Mouse (Mus musculus): Measurements from ENCODE around the gene Ceacam20. TPM values are rescaled to one million over a fixed set of nuclear protein-coding genes. Genes with fewer than 3 reads are reported as not detected.
"Not testable (repeated sequence)": the region's sequence is repeated elsewhere in the genome, so short reads cannot be mapped to it uniquely, and the experiment has no call there.

The Ceacam20 gene
- polyA plus RNA-seq (2016; fragmentation: Nextera tagmentation; extraction: Ambion mirVana) = not detected in 2 replicates

- DNase-seq (ENCODE audit: low spot score) = no peak
- Histone ChIP-seq H3K4me3 (no peak within 1 kb of the TSS), H3K27ac (no peak within 1 kb of the TSS), H3K27me3 (ENCODE audit: insufficient read depth, poor library complexity, severe bottlenecking) (no peaks in the 10 kb centered on the region), H3K4me1 (no peaks in the 10 kb centered on the region), H3K9me3 (peaks cover 16% of the 10 kb centered on the region), H3K36me3 (no peaks in the 10 kb centered on the region)
- 73% methylated on average over 7 of the region's 7 CpGs for WGBS
Measured at GRCm38 (mm10) chr7:19964985-19965579, at the start of gene Ceacam20. Gene Ceacam20 (plus strand): TSS chr7:19965412.

- H3K9me3 ChIP-seq = no peaks in the 10 kb centered on the region
- H3K27ac ChIP-seq = peak overlapping the region; percentile 96
- WGBS = 24% methylated on average over 4 of the region's 4 CpGs
- H3K4me1 ChIP-seq = peaks cover 15% of the 10 kb centered on the region
- no peaks in the 10 kb centered on the region for H3K27me3 ChIP-seq (ENCODE audit: insufficient read depth, poor library complexity, severe bottlenecking)
- H3K4me3 ChIP-seq = peak overlapping the region; percentile 92
- peaks cover 35% of the 10 kb centered on the region for H3K36me3 ChIP-seq
- no peak for DNase-seq (ENCODE audit: low spot score)
Measured at GRCm38 (mm10) chr7:19920166-19920505, 45.1 kb upstream of the Ceacam20 start.

GRCm38 (mm10) chr7:19920506-19921261 is 44.5 kb upstream of the Ceacam20 start, which contains the start of gene Pvr:
Gene Pvr (minus strand): TSS chr7:19921160.
- H3K4me3 ChIP-seq = peak within 1 kb of the TSS; percentile 92
- DNase-seq (ENCODE audit: low spot score) = peak; percentile 84
- H3K4me1 ChIP-seq = peaks cover 15% of the 10 kb centered on the region
- under 1% methylated on average over 60 of the region's 60 CpGs for WGBS
- H3K27me3 ChIP-seq (ENCODE audit: insufficient read depth, poor library complexity, severe bottlenecking) = no peaks in the 10 kb centered on the region
- H3K9me3 ChIP-seq = no peaks in the 10 kb centered on the region
- peaks cover 29% of the 10 kb centered on the region for H3K36me3 ChIP-seq
- peak within 1 kb of the TSS; percentile 96 for H3K27ac ChIP-seq

- 57% methylated on average over 2 of the region's 2 CpGs for WGBS
- Histone ChIP-seq H3K36me3 (peaks cover 3% of the 10 kb centered on the region), H3K27me3 (ENCODE audit: insufficient read depth, poor library complexity, severe bottlenecking) (no peaks in the 10 kb centered on the region), H3K9me3 (no peaks in the 10 kb centered on the region), H3K4me1 (peaks cover 15% of the 10 kb centered on the region), H3K4me3 (no peak overlapping the region), H3K27ac (no peak overlapping the region)
- no peak for DNase-seq (ENCODE audit: low spot score)
Measured at GRCm38 (mm10) chr7:19923354-19923753, 41.9 kb upstream of the Ceacam20 start.

- WGBS = 5% methylated on average over 10 of the region's 15 CpGs
- no peaks in the 10 kb centered on the region for H3K9me3 ChIP-seq
- no peak for DNase-seq (ENCODE audit: low spot score)
Measured at GRCm38 (mm10) chr7:19923797-19924196, 41.4 kb upstream of the Ceacam20 start.

GRCm38 (mm10) chr7:19925376-19925775 is 39.8 kb upstream of the Ceacam20 start:
- no peaks in the 10 kb centered on the region for H3K9me3 ChIP-seq
- H3K4me1 ChIP-seq = peaks cover 10% of the 10 kb centered on the region; the same call in 1 of the 2 replicates
- no peak for DNase-seq (ENCODE audit: low spot score)
- no peak overlapping the region for H3K4me3 ChIP-seq
- 53% methylated on average over 1 of the region's 1 CpGs for WGBS
- H3K27me3 ChIP-seq (ENCODE audit: insufficient read depth, poor library complexity, severe bottlenecking) = no peaks in the 10 kb centered on the region
- H3K27ac ChIP-seq = no peak overlapping the region
- no peaks in the 10 kb centered on the region for H3K36me3 ChIP-seq

More at GRCm38 (mm10) chr7:19923797-19924196, 41.4 kb upstream of the Ceacam20 start:
- peaks cover 15% of the 10 kb centered on the region for H3K4me1 ChIP-seq
- no peaks in the 10 kb centered on the region for H3K27me3 ChIP-seq (ENCODE audit: insufficient read depth, poor library complexity, severe bottlenecking)
- no peak overlapping the region for H3K27ac ChIP-seq
- 0 out of 2 replicates have a peak overlapping the region, but pooled peaks have one; percentile 15 for H3K4me3 ChIP-seq
- no peaks in the 10 kb centered on the region for H3K36me3 ChIP-seq

- Histone ChIP-seq H3K27me3 (ENCODE audit: insufficient read depth, poor library complexity, severe bottlenecking) (no peaks in the 10 kb centered on the region), H3K4me1 (peaks cover 10% of the 10 kb centered on the region; the same call in 1 of the 2 replicates), H3K36me3 (no peaks in the 10 kb centered on the region), H3K27ac (no peak overlapping the region), H3K9me3 (no peaks in the 10 kb centered on the region), H3K4me3 (no peak overlapping the region)
- no peak for DNase-seq (ENCODE audit: low spot score)
- 32% methylated on average over 2 of the region's 2 CpGs for WGBS
Measured at GRCm38 (mm10) chr7:19926849-19927480, 38.2 kb upstream of the Ceacam20 start.

- H3K27me3 ChIP-seq (ENCODE audit: insufficient read depth, poor library complexity, severe bottlenecking) = no peaks in the 10 kb centered on the region
- 76% methylated on average over 5 of the region's 5 CpGs for WGBS
- no peak for DNase-seq (ENCODE audit: low spot score)
- H3K27ac ChIP-seq = no peak overlapping the region
- no peaks in the 10 kb centered on the region for H3K36me3 ChIP-seq
- peaks cover 19% of the 10 kb centered on the region for H3K4me1 ChIP-seq
- no peaks in the 10 kb centered on the region for H3K9me3 ChIP-seq
- H3K4me3 ChIP-seq = no peak overlapping the region
Measured at GRCm38 (mm10) chr7:19928486-19928885, 36.7 kb upstream of the Ceacam20 start.

GRCm38 (mm10) chr7:19930481-19930880 is 34.7 kb upstream of the Ceacam20 start:
- DNase-seq (ENCODE audit: low spot score); H3K27me3 ChIP-seq (ENCODE audit: insufficient read depth, poor library complexity, severe bottlenecking); H3K36me3 ChIP-seq; H3K9me3 ChIP-seq; H3K27ac ChIP-seq; H3K4me3 ChIP-seq: not testable (repeated sequence)
- peaks cover 16% of the 10 kb centered on the region for H3K4me1 ChIP-seq
- 76% methylated on average over 6 of the region's 6 CpGs for WGBS

- peak overlapping the region; percentile 33 for H3K4me3 ChIP-seq
- H3K27ac ChIP-seq = no peak overlapping the region
- H3K4me1 ChIP-seq = peaks cover 19% of the 10 kb centered on the region
- WGBS = 19% methylated on average over 13 of the region's 13 CpGs
- no peaks in the 10 kb centered on the region for H3K36me3 ChIP-seq
- no peak for DNase-seq (ENCODE audit: low spot score)
- H3K9me3 ChIP-seq = no peaks in the 10 kb centered on the region
- no peaks in the 10 kb centered on the region for H3K27me3 ChIP-seq (ENCODE audit: insufficient read depth, poor library complexity, severe bottlenecking)
Measured at GRCm38 (mm10) chr7:19932133-19932876, 32.9 kb upstream of the Ceacam20 start.

GRCm38 (mm10) chr7:19932877-19933809 is 32.1 kb upstream of the Ceacam20 start:
- WGBS = 23% methylated on average over 21 of the region's 21 CpGs
- no peak for DNase-seq (ENCODE audit: low spot score)
- no peaks in the 10 kb centered on the region for H3K27me3 ChIP-seq (ENCODE audit: insufficient read depth, poor library complexity, severe bottlenecking)
- H3K36me3 ChIP-seq = no peaks in the 10 kb centered on the region
- H3K4me1 ChIP-seq = peaks cover 19% of the 10 kb centered on the region
- H3K4me3 ChIP-seq = peak overlapping the region; percentile 33
- 0 out of 2 replicates have a peak overlapping the region, but pooled peaks have one; percentile 24 for H3K27ac ChIP-seq
- H3K9me3 ChIP-seq = no peaks in the 10 kb centered on the region

Measured in heart, embryonic 10.5 days (tissue).